Mouse (Mus musculus): ENCODE results near the gene Proz. TPM values are rescaled to one million over a fixed set of nuclear protein-coding genes. Genes with fewer than 3 reads are reported as not detected.

Proz gene
- polyA plus RNA-seq, 1 experiment from 2014 or later = 0.08 TPM

DNA sequence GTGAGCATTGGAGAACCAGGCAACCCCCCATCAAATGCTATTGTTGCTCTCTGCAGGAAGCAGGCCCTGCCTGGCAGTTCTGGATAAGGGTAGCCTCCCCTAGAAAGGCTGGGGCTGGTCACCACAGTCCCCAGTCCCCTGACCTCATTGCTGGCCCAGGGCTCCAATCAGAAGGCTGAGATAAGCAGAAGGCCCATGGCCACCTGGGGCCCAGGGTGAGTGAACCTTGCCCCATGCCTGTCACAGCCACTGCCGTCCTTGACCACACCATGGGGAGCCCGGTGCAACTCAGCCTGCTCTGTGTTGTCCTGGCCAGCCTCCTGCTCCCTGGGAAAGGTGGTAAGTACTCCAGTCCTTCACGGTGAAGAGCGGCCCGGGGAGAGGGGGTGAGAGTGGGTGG lies 23.1 kb upstream of the Proz start:
- Histone ChIP-seq H3K9ac (replicated peaks; ENCODE audit: low read length) (no peak overlapping the region), H3K4me2 (ENCODE audit: low read depth, low read length) (no peak overlapping the region), H3K27me3 (ENCODE audit: control insufficient read depth, insufficient read depth, low read length) (no peaks in the 10 kb centered on the region), H3K4me1 (ENCODE audit: control insufficient read depth, insufficient read depth, low read length) (no peaks in the 10 kb centered on the region), H3K36me3 (replicated peaks; ENCODE audit: control insufficient read depth, insufficient read depth, low read depth, low read length) (no peaks in the 10 kb centered on the region), H3K4me3 (ENCODE audit: low read depth, low read length) (no peak overlapping the region), H3K27ac (replicated peaks; ENCODE audit: low read depth, low read length) (no peak overlapping the region), H3K9me3 (replicated peaks; ENCODE audit: control insufficient read depth, low read length) (no peaks in the 10 kb centered on the region)
- DNase-seq (ENCODE audit: low spot score) (no peak), ATAC-seq (replicated peaks; ENCODE audit: insufficient number of reproducible peaks, low FRiP score, low TSS enrichment, low read depth) (no peak)
- 58% methylated on average over 5 of the region's 5 CpGs for WGBS

DNA sequence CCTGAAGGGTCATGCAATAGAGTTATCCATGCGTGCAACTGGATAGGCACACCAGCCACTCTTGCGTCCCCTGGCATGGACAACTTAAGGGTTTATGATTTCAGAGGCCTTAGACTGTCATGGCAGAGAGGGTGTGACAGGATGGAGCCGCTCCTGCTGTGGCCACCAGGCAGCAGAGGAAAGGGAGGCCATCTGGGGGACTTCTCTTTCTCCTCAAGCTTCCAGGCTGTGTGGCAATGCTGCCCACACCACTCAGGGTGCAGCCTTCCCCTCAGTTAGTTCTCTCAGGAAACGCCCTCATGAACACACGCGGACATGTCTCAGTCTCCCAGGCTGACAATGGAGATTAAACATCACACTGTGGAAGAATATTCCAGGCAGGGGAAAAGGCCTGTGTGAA lies 21.7 kb upstream of the Proz start:
- H3K4me2 ChIP-seq (ENCODE audit: low read depth, low read length) = no peak overlapping the region
- DNase-seq (ENCODE audit: low spot score) (no peak), ATAC-seq (replicated peaks; ENCODE audit: insufficient number of reproducible peaks, low FRiP score, low TSS enrichment, low read depth) (no peak)
- H3K4me1 ChIP-seq (ENCODE audit: control insufficient read depth, insufficient read depth, low read length) = no peaks in the 10 kb centered on the region
- 84% methylated on average over 6 of the region's 6 CpGs for WGBS
- no peak overlapping the region for H3K4me3 ChIP-seq (ENCODE audit: low read depth, low read length)
- no peak overlapping the region for H3K27ac ChIP-seq (replicated peaks; ENCODE audit: low read depth, low read length)
- H3K27me3 ChIP-seq (ENCODE audit: control insufficient read depth, insufficient read depth, low read length) = no peaks in the 10 kb centered on the region
- no peaks in the 10 kb centered on the region for H3K9me3 ChIP-seq (replicated peaks; ENCODE audit: control insufficient read depth, low read length)
- no peaks in the 10 kb centered on the region for H3K36me3 ChIP-seq (replicated peaks; ENCODE audit: control insufficient read depth, insufficient read depth, low read depth, low read length)
- no peak overlapping the region for H3K9ac ChIP-seq (replicated peaks; ENCODE audit: low read length)

DNA sequence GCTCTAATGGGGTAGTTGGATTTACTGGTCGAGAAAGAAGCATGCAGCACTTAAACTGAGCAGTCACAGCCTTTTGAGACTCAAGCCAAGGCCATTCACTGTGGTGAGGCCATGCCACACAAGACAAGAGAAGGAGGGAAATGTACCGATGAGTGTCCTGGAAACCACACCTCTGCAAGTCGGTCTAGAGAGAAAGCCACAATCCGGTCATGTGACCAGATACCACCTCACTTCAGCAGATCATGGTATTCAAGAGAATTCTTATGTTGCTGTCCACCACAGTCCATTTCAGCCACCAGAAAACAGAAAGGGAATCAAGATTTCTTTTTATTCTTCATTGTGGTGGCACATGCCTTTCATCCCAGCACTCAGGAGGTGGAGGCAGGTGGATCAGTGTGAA lies 19.3 kb upstream of the Proz start:
- Histone ChIP-seq H3K27me3 (ENCODE audit: control insufficient read depth, insufficient read depth, low read length) (no peaks in the 10 kb centered on the region), H3K4me3 (ENCODE audit: low read depth, low read length) (no peak overlapping the region), H3K36me3 (replicated peaks; ENCODE audit: control insufficient read depth, insufficient read depth, low read depth, low read length) (no peaks in the 10 kb centered on the region), H3K4me1 (ENCODE audit: control insufficient read depth, insufficient read depth, low read length) (no peaks in the 10 kb centered on the region), H3K4me2 (ENCODE audit: low read depth, low read length) (no peak overlapping the region), H3K27ac (replicated peaks; ENCODE audit: low read depth, low read length) (no peak overlapping the region), H3K9me3 (replicated peaks; ENCODE audit: control insufficient read depth, low read length) (no peaks in the 10 kb centered on the region), H3K9ac (replicated peaks; ENCODE audit: low read length) (no peak overlapping the region)
- no peak for DNase-seq (ENCODE audit: low spot score)
- ATAC-seq (replicated peaks; ENCODE audit: insufficient number of reproducible peaks, low FRiP score, low TSS enrichment, low read depth) = no peak
- WGBS = 90% methylated on average over 4 of the region's 4 CpGs

DNA sequence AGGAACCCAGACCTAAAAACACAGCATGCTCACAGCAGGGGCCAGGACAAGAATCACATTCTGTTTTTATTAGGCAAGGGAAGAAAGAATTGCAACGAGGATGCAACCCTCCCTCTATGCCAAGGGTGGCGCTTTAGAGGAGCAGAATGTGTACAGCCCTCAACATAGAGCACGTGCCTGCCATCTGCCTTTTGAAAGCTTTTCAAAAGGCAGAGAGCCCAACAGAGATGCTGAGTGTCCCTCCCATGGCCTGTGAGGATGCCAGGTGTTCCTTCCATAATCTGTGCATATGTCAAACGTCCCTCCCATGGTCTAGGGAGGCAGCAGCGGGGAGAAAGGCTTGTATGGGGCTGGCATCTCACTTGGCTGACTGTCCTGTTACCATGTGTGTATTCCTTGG lies 13.1 kb upstream of the Proz start:
- Histone ChIP-seq H3K4me2 (ENCODE audit: low read depth, low read length) (no peak overlapping the region), H3K27me3 (ENCODE audit: control insufficient read depth, insufficient read depth, low read length) (no peaks in the 10 kb centered on the region), H3K27ac (replicated peaks; ENCODE audit: low read depth, low read length) (no peak overlapping the region), H3K9me3 (replicated peaks; ENCODE audit: control insufficient read depth, low read length) (no peaks in the 10 kb centered on the region), H3K36me3 (replicated peaks; ENCODE audit: control insufficient read depth, insufficient read depth, low read depth, low read length) (no peaks in the 10 kb centered on the region), H3K4me1 (ENCODE audit: control insufficient read depth, insufficient read depth, low read length) (no peaks in the 10 kb centered on the region), H3K9ac (replicated peaks; ENCODE audit: low read length) (no peak overlapping the region), H3K4me3 (ENCODE audit: low read depth, low read length) (no peak overlapping the region)
- WGBS = 64% methylated on average over 5 of the region's 5 CpGs
- ATAC-seq (replicated peaks; ENCODE audit: insufficient number of reproducible peaks, low FRiP score, low TSS enrichment, low read depth) = no peak
- no peak for DNase-seq (ENCODE audit: low spot score)

DNA sequence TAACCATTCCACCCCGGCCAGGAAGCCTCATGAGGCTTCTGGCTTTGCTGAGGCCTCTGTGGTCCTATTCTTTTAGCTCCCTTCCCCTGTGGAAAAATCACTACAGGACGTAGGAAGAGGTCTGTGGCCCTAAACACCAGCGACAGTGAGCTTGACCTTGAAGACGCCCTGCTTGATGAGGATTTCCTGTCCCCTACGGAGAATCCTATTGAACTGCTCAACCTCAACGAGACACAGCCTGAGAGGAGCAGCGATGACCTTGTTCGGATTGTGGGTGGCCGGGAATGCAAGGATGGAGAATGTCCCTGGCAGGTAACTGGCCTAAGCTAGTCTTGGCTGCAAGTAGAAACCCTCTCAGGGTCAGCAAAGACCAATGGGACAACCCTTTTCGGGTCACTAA lies 10.2 kb upstream of the Proz start:
- 81% methylated on average over 10 of the region's 10 CpGs for WGBS
- Histone ChIP-seq H3K9ac (replicated peaks; ENCODE audit: low read length) (no peak overlapping the region), H3K27me3 (ENCODE audit: control insufficient read depth, insufficient read depth, low read length) (no peaks in the 10 kb centered on the region), H3K36me3 (replicated peaks; ENCODE audit: control insufficient read depth, insufficient read depth, low read depth, low read length) (no peaks in the 10 kb centered on the region), H3K9me3 (replicated peaks; ENCODE audit: control insufficient read depth, low read length) (no peaks in the 10 kb centered on the region), H3K4me2 (ENCODE audit: low read depth, low read length) (no peak overlapping the region), H3K4me1 (ENCODE audit: control insufficient read depth, insufficient read depth, low read length) (no peaks in the 10 kb centered on the region), H3K4me3 (ENCODE audit: low read depth, low read length) (no peak overlapping the region), H3K27ac (replicated peaks; ENCODE audit: low read depth, low read length) (no peak overlapping the region)
- DNase-seq (ENCODE audit: low spot score) (no peak), ATAC-seq (replicated peaks; ENCODE audit: insufficient number of reproducible peaks, low FRiP score, low TSS enrichment, low read depth) (no peak)

DNA sequence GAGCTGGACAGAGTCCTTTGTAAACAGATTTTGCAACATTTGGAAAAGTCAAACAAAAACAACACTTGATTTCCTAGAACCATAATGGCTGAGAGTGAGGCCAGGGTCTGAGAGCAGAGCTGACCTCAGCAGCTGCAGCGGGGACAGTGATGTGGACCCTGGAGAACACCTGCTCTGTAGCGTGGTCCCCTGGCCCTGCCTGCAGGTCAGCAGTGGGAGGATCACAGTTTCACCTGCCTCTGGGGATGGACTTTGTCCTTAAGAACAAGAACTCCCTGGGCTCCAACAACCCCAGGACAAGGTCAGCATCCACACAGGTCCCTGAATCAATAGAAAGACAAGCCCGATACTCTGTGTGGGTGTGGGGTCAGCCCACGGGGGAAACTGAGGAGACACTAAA lies 3.4 kb upstream of the Proz start:
- no peaks in the 10 kb centered on the region for H3K4me1 ChIP-seq (ENCODE audit: control insufficient read depth, insufficient read depth, low read length)
- no peak for DNase-seq (ENCODE audit: low spot score)
- H3K4me2 ChIP-seq (ENCODE audit: low read depth, low read length) = no peak overlapping the region
- 82% methylated on average over 4 of the region's 4 CpGs for WGBS
- H3K27me3 ChIP-seq (ENCODE audit: control insufficient read depth, insufficient read depth, low read length) = no peaks in the 10 kb centered on the region
- no peak for ATAC-seq (replicated peaks; ENCODE audit: insufficient number of reproducible peaks, low FRiP score, low TSS enrichment, low read depth)
- no peaks in the 10 kb centered on the region for H3K9me3 ChIP-seq (replicated peaks; ENCODE audit: control insufficient read depth, low read length)
- H3K27ac ChIP-seq (replicated peaks; ENCODE audit: low read depth, low read length) = no peak overlapping the region
- H3K4me3 ChIP-seq (ENCODE audit: low read depth, low read length) = no peak overlapping the region
- no peak overlapping the region for H3K9ac ChIP-seq (replicated peaks; ENCODE audit: low read length)
- no peaks in the 10 kb centered on the region for H3K36me3 ChIP-seq (replicated peaks; ENCODE audit: control insufficient read depth, insufficient read depth, low read depth, low read length)

DNA sequence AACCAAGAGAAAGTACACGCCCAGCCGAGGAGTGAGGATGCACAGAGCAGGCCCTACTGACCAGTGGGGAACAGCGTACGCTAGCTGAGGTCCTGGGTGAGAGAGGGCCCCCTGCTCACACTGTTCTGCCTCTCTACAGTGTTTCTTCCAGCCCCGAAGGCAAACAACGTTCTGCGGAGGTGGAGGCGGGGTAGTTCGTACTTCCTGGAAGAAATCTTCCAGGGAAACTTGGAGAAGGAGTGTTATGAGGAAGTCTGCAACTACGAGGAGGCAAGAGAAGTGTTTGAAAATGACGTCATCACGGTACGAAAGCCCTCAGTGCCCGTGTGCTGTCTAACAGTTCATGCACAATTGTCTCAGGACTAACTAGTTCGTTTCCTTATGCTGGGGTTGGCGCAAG lies 2.4 kb downstream of the Proz start:
- H3K4me1 ChIP-seq (ENCODE audit: control insufficient read depth, insufficient read depth, low read length) = no peaks in the 10 kb centered on the region
- no peaks in the 10 kb centered on the region for H3K9me3 ChIP-seq (replicated peaks; ENCODE audit: control insufficient read depth, low read length)
- DNase-seq (ENCODE audit: low spot score) = no peak
- no peaks in the 10 kb centered on the region for H3K36me3 ChIP-seq (replicated peaks; ENCODE audit: control insufficient read depth, insufficient read depth, low read depth, low read length)
- no peak overlapping the region for H3K9ac ChIP-seq (replicated peaks; ENCODE audit: low read length)
- no peaks in the 10 kb centered on the region for H3K27me3 ChIP-seq (ENCODE audit: control insufficient read depth, insufficient read depth, low read length)
- H3K4me2 ChIP-seq (ENCODE audit: low read depth, low read length) = no peak overlapping the region
- no peak overlapping the region for H3K27ac ChIP-seq (replicated peaks; ENCODE audit: low read depth, low read length)
- H3K4me3 ChIP-seq (ENCODE audit: low read depth, low read length) = no peak overlapping the region
- 69% methylated on average over 16 of the region's 16 CpGs for WGBS
- ATAC-seq (replicated peaks; ENCODE audit: insufficient number of reproducible peaks, low FRiP score, low TSS enrichment, low read depth) = no peak

DNA sequence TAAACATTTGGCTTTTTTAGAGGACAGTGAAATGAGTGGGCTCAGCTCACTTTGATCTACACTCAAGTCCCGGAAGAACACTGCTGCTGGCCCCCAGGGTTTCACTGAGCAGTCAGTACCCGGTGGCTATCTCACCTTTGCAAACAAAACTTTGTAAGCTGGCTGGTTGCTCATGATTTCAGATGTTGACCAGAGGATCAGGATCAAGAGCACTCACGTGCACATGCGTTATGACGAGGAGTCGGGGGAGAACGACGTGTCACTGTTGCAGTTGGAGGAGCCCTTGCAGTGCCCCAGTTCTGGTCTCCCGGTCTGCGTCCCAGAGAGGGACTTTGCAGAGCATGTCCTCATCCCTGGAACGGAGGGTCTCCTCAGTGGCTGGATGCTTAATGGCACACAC lies 12.5 kb downstream of the Proz start:
- H3K4me2 ChIP-seq (ENCODE audit: low read depth, low read length) = no peak overlapping the region
- DNase-seq (ENCODE audit: low spot score) (no peak), ATAC-seq (replicated peaks; ENCODE audit: insufficient number of reproducible peaks, low FRiP score, low TSS enrichment, low read depth) (no peak)
- no peak overlapping the region for H3K9ac ChIP-seq (replicated peaks; ENCODE audit: low read length)
- WGBS = 94% methylated on average over 11 of the region's 11 CpGs
- H3K9me3 ChIP-seq (replicated peaks; ENCODE audit: control insufficient read depth, low read length) = no peaks in the 10 kb centered on the region
- no peaks in the 10 kb centered on the region for H3K4me1 ChIP-seq (ENCODE audit: control insufficient read depth, insufficient read depth, low read length)
- H3K27ac ChIP-seq (replicated peaks; ENCODE audit: low read depth, low read length) = no peak overlapping the region
- peaks cover 5% of the 10 kb centered on the region; the same call in 1 of the 2 replicates for H3K36me3 ChIP-seq (replicated peaks; ENCODE audit: control insufficient read depth, insufficient read depth, low read depth, low read length)
- no peak overlapping the region for H3K4me3 ChIP-seq (ENCODE audit: low read depth, low read length)
- no peaks in the 10 kb centered on the region for H3K27me3 ChIP-seq (ENCODE audit: control insufficient read depth, insufficient read depth, low read length)

DNA sequence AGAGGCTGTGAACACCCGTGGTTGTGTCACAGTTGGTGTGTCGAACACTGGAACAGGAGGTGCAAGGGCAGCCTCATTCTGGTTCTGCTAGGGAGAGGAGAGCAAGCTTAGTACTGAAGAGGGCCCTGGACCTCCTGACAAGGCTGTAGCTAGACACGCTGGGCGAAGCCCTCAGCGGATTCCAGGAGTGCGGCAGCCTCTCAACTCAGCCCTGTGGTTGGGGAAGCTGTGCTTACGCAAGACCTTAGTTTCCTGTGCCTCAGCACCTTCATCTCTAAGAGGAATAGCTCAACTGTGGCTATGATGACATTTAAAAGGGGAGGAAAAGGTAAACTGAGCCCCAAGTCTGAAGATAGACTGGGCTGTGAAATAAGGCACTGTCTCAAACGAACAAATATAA lies 14.3 kb downstream of the Proz start:
- Histone ChIP-seq H3K4me2 (ENCODE audit: low read depth, low read length) (no peak overlapping the region), H3K9me3 (replicated peaks; ENCODE audit: control insufficient read depth, low read length) (no peaks in the 10 kb centered on the region), H3K9ac (replicated peaks; ENCODE audit: low read length) (no peak overlapping the region), H3K27me3 (ENCODE audit: control insufficient read depth, insufficient read depth, low read length) (no peaks in the 10 kb centered on the region), H3K4me3 (ENCODE audit: low read depth, low read length) (no peak overlapping the region), H3K36me3 (replicated peaks; ENCODE audit: control insufficient read depth, insufficient read depth, low read depth, low read length) (peaks cover 11% of the 10 kb centered on the region), H3K27ac (replicated peaks; ENCODE audit: low read depth, low read length) (no peak overlapping the region), H3K4me1 (ENCODE audit: control insufficient read depth, insufficient read depth, low read length) (no peaks in the 10 kb centered on the region)
- DNase-seq (ENCODE audit: low spot score) (no peak), ATAC-seq (replicated peaks; ENCODE audit: insufficient number of reproducible peaks, low FRiP score, low TSS enrichment, low read depth) (no peak)
- WGBS = 93% methylated on average over 8 of the region's 8 CpGs
